Mouse (Mus musculus) kidney, postnatal 10 days (tissue): ENCODE results near the gene Cdc42ep1.
"Not testable (repeated sequence)": the region's sequence is repeated elsewhere in the genome, so short reads cannot be mapped to it uniquely, and the experiment has no call there.

Source experiments
- DNase-seq: peaks from one replicate; pipeline ENCODE4 v3.0.0; 2021; ENCODE audit warnings: mixed read lengths

The Cdc42ep1 gene

GRCm38 (mm10) chr15:78830742-78831719 lies 11.4 kb upstream of the Cdc42ep1 start:
- DNase-seq: peak; percentile 47

GRCm38 (mm10) chr15:78831720-78832657 lies 10.4 kb upstream of the Cdc42ep1 start:
- peak; percentile 90 for DNase-seq

- peak; percentile 89 for DNase-seq
Measured at GRCm38 (mm10) chr15:78832701-78833123, 9.7 kb upstream of the Cdc42ep1 start.

- peak; percentile 61 for DNase-seq
Measured at GRCm38 (mm10) chr15:78833582-78833981, 8.8 kb upstream of the Cdc42ep1 start.

- peak; percentile 82 for DNase-seq
Measured at GRCm38 (mm10) chr15:78834233-78835005, 8.0 kb upstream of the Cdc42ep1 start.

GRCm38 (mm10) chr15:78835200-78836085 lies 7.0 kb upstream of the Cdc42ep1 start:
- DNase-seq: peak; percentile 84

GRCm38 (mm10) chr15:78836086-78836621 lies 6.3 kb upstream of the Cdc42ep1 start:
- DNase-seq: peak; percentile 87

- peak; percentile 65 for DNase-seq
Measured at GRCm38 (mm10) chr15:78839744-78840143, 2.7 kb upstream of the Cdc42ep1 start.

GRCm38 (mm10) chr15:78840241-78840640 lies 2.2 kb upstream of the Cdc42ep1 start:
- peak; percentile 52 for DNase-seq

GRCm38 (mm10) chr15:78840751-78841150 lies 1.7 kb upstream of the Cdc42ep1 start:
- no peak for DNase-seq

GRCm38 (mm10) chr15:78841161-78841790 lies 1.1 kb upstream of the Cdc42ep1 start:
- DNase-seq: no peak

- DNase-seq: peak; percentile 72
Measured at GRCm38 (mm10) chr15:78843581-78844469, 1.4 kb downstream of the Cdc42ep1 start.

- DNase-seq: peak; percentile 82
Measured at GRCm38 (mm10) chr15:78844791-78845190, 2.4 kb downstream of the Cdc42ep1 start.

GRCm38 (mm10) chr15:78845321-78845720 lies 2.9 kb downstream of the Cdc42ep1 start:
- peak; percentile 63 for DNase-seq

GRCm38 (mm10) chr15:78845867-78846266 lies 3.4 kb downstream of the Cdc42ep1 start:
- peak; percentile 68 for DNase-seq

GRCm38 (mm10) chr15:78846352-78846751 lies 3.9 kb downstream of the Cdc42ep1 start:
- DNase-seq: no peak

GRCm38 (mm10) chr15:78846805-78847204 lies 4.4 kb downstream of the Cdc42ep1 start:
- not testable (repeated sequence) for DNase-seq

- DNase-seq: peak; percentile 92
Measured at GRCm38 (mm10) chr15:78848467-78848866, 6.0 kb downstream of the Cdc42ep1 start.

- DNase-seq: no peak
Measured at GRCm38 (mm10) chr15:78849485-78849884, 7.1 kb downstream of the Cdc42ep1 start.
